Mouse (Mus musculus) CH12.LX (cell line): ENCODE results near the gene Plekhb1. TPM values are rescaled to one million over a fixed set of nuclear protein-coding genes. Genes with fewer than 3 reads are reported as not detected.

Experiments used
- DNase-seq: peaks from one replicate; pipeline ENCODE4 v3.0.0-alpha.2; 2013; ENCODE audit errors: extremely low read depth
- H3K27ac ChIP-seq: 2 replicates; pipeline ENCODE4 v1.5.1; 2012; ENCODE audit warnings: low read depth, mild to moderate bottlenecking, control low read depth, moderate library complexity; ENCODE audit not compliant: insufficient read depth
- H3K27me3 ChIP-seq: replicated peaks from 2 replicates; pipeline ENCODE3; 2012; ENCODE audit warnings: inconsistent platforms
- H3K36me3 ChIP-seq, 2 experiments: replicated peaks in 1 of 2; 2 replicates each; pipeline versions ENCODE3 to v1.6.1; 2012; ENCODE audit warnings: inconsistent platforms in 1 of 2, low read length in 1 of 2, mild to moderate bottlenecking in 1 of 2, mixed read lengths in 1 of 2, moderate library complexity in 1 of 2; ENCODE audit not compliant: control insufficient read depth in 1 of 2, insufficient read depth in 1 of 2
- H3K4me1 ChIP-seq, 2 experiments: 2 replicates each; pipeline ENCODE4 v1.6.1; 2012; ENCODE audit warnings: inconsistent platforms in 1 of 2, moderate library complexity in 1 of 2; ENCODE audit not compliant: insufficient read depth in 2 of 2, control insufficient read depth in 1 of 2
- H3K4me2 ChIP-seq: 2 replicates; pipeline ENCODE4 v1.6.1; 2012; ENCODE audit warnings: low read depth, mild to moderate bottlenecking, control low read depth; ENCODE audit not compliant: poor library complexity, insufficient read depth, severe bottlenecking
- H3K4me3 ChIP-seq, 3 experiments: fragments of 150-350 bp in 1 of 3; sonication (generic) in 1 of 3; replicated peaks in 1 of 3; 2 replicates each; pipeline versions ENCODE3 to v1.5.1; 2011 to 2012; ENCODE audit warnings: low read depth in 2 of 3, low read length in 2 of 3, mild to moderate bottlenecking in 2 of 3, moderate library complexity in 2 of 3, control low read depth in 1 of 3, improper control_type of control experiment in 1 of 3, inconsistent platforms in 1 of 3, mixed read lengths in 1 of 3; ENCODE audit not compliant: poor library complexity in 1 of 3
- H3K79me2 ChIP-seq: replicated peaks from 2 replicates; pipeline ENCODE4 v1.6.1; 2012; ENCODE audit warnings: mild to moderate bottlenecking, moderate library complexity; ENCODE audit not compliant: control insufficient read depth, poor library complexity, insufficient read depth, severe bottlenecking; ENCODE audit errors: extremely low read depth
- H3K9ac ChIP-seq: 2 replicates; pipeline ENCODE4 v1.6.1; 2012; ENCODE audit warnings: low read depth, mild to moderate bottlenecking, control low read depth, moderate library complexity; ENCODE audit not compliant: insufficient read depth
- H3K9me3 ChIP-seq: replicated peaks from 2 replicates; pipeline ENCODE3; 2012; ENCODE audit warnings: low read length, inconsistent platforms, mixed read lengths
- BHLHE40 ChIP-seq: IDR thresholded peaks from 2 replicates; pipeline ENCODE4 v1.6.1; 2011; ENCODE audit warnings: mild to moderate bottlenecking, low read depth, low read length, improper control_type of control experiment
- CHD1 ChIP-seq: IDR thresholded peaks from 2 replicates; pipeline ENCODE4 v1.6.1; 2012; ENCODE audit warnings: low read depth, low read length, improper control_type of control experiment, inconsistent platforms
- CHD2 ChIP-seq: IDR thresholded peaks from 2 replicates; pipeline ENCODE4 v1.6.1; 2011; ENCODE audit warnings: low read length, improper control_type of control experiment
- E2F4 ChIP-seq: IDR thresholded peaks from 2 replicates; pipeline ENCODE4 v1.6.1; 2011; ENCODE audit warnings: low read depth, low read length, improper control_type of control experiment; ENCODE audit not compliant: insufficient replicate concordance
- EP300 ChIP-seq: IDR thresholded peaks from 2 replicates; pipeline ENCODE4 v1.6.1; 2011; ENCODE audit warnings: low read length, improper control_type of control experiment
- HCFC1 ChIP-seq: IDR thresholded peaks from 2 replicates; pipeline ENCODE4 v1.6.1; 2012; ENCODE audit warnings: low read depth, mild to moderate bottlenecking, inconsistent platforms, low read length, improper control_type of control experiment
- IRF4 ChIP-seq: IDR thresholded peaks from 2 replicates; pipeline ENCODE4 v1.6.1; 2014; ENCODE audit warnings: low read depth, mild to moderate bottlenecking, inconsistent platforms, low read length, improper control_type of control experiment
- JUND ChIP-seq: conservative IDR thresholded peaks from 2 replicates; pipeline ENCODE4 v1.6.1; 2011; ENCODE audit warnings: low read depth, low read length, improper control_type of control experiment
- MAX ChIP-seq: IDR thresholded peaks from 2 replicates; pipeline ENCODE4 v1.6.1; 2011; ENCODE audit warnings: low read length, improper control_type of control experiment
- MXI1 ChIP-seq: IDR thresholded peaks from 2 replicates; pipeline ENCODE4 v1.6.1; 2011; ENCODE audit warnings: mild to moderate bottlenecking, low read depth, low read length, improper control_type of control experiment
- MYC ChIP-seq: IDR thresholded peaks from 2 replicates; pipeline ENCODE4 v1.6.1; 2011; ENCODE audit warnings: low read depth, mild to moderate bottlenecking, improper control_type of control experiment, low read length
- NELFE ChIP-seq: IDR thresholded peaks from 2 replicates; pipeline ENCODE4 v1.6.1; 2011; ENCODE audit warnings: low read depth, low read length, improper control_type of control experiment
- NRF1 ChIP-seq: IDR thresholded peaks from 2 replicates; pipeline ENCODE4 v1.6.1; 2014; ENCODE audit warnings: low read depth, mild to moderate bottlenecking, inconsistent platforms, low read length, improper control_type of control experiment, moderate library complexity
- POLR2A ChIP-seq: IDR thresholded peaks from 2 replicates; pipeline ENCODE4 v1.6.1; 2011; ENCODE audit warnings: low read depth, mild to moderate bottlenecking, improper control_type of control experiment, low read length
- POLR2AphosphoS2 ChIP-seq: IDR thresholded peaks from 2 replicates; pipeline ENCODE4 v1.6.1; 2011; ENCODE audit warnings: low read depth, low read length, improper control_type of control experiment
- RAD21 ChIP-seq: IDR thresholded peaks from 2 replicates; pipeline ENCODE4 v1.6.1; 2011; ENCODE audit warnings: low read depth, mild to moderate bottlenecking, low read length, improper control_type of control experiment, moderate library complexity
- RCOR1 ChIP-seq: conservative IDR thresholded peaks from 2 replicates; pipeline ENCODE4 v1.6.1; 2012; ENCODE audit warnings: low read depth, mild to moderate bottlenecking, inconsistent platforms, low read length, improper control_type of control experiment
- TCF12 ChIP-seq: IDR thresholded peaks from 2 replicates; pipeline ENCODE4 v1.6.1; 2014; ENCODE audit warnings: low read depth, mild to moderate bottlenecking, inconsistent platforms, low read length, improper control_type of control experiment
- UBTF ChIP-seq: IDR thresholded peaks from 2 replicates; pipeline ENCODE4 v1.6.1; 2012; ENCODE audit warnings: low read depth, mild to moderate bottlenecking, inconsistent platforms, low read length, improper control_type of control experiment, moderate library complexity
- USF1 ChIP-seq: IDR thresholded peaks from 2 replicates; pipeline ENCODE4 v1.6.1; 2014; ENCODE audit warnings: low read depth, mild to moderate bottlenecking, inconsistent platforms, low read length, improper control_type of control experiment
- ZMIZ1 ChIP-seq: IDR thresholded peaks from 2 replicates; pipeline ENCODE4 v1.6.1; 2012; ENCODE audit warnings: low read depth, mild to moderate bottlenecking, inconsistent platforms, low read length, improper control_type of control experiment
- dilution Hi-C: fragments of 300-500 bp; cut with MboI; formaldehyde crosslinking; loops from 2 replicates; pipeline ENCODE4 v1.14.3; 2020; ENCODE audit warnings: low sequenced_read_pairs; ENCODE audit not compliant: extremely low pct_unique_long_range_greater_than_20kb, extremely low pct_ligation_motif_present
- in situ Hi-C: fragments of 300-500 bp; cut with MboI; formaldehyde crosslinking; loops from 3 replicates; pipeline ENCODE4 v1.14.3; 2019; ENCODE audit warnings: low sequenced_read_pairs, low pct_ligation_motif_present, low pct_unique_long_range_greater_than_20kb, mixed read lengths
- polyA plus RNA-seq: library from polyadenylated mRNA; unstranded; fragments of >175 nt; gene quantifications from 2 replicates; pipeline ENCODE4 v1.2.1, GENCODE M21; 2012; ENCODE audit warnings: low read depth; ENCODE audit not compliant: insufficient read length
- total RNA-seq, 2 experiments: library from RNA; depleted of rRNA; stranded (reverse); fragments of 300-350 nt in 1 of 2; fragments of >200 nt in 1 of 2; gene quantifications; 2 replicates each; pipeline ENCODE4 v1.2.3; 2012 to 2014

The Plekhb1 gene
- total and polyA plus RNA-seq, 3 experiments: 0.04 TPM; not detected in 2

DNA sequence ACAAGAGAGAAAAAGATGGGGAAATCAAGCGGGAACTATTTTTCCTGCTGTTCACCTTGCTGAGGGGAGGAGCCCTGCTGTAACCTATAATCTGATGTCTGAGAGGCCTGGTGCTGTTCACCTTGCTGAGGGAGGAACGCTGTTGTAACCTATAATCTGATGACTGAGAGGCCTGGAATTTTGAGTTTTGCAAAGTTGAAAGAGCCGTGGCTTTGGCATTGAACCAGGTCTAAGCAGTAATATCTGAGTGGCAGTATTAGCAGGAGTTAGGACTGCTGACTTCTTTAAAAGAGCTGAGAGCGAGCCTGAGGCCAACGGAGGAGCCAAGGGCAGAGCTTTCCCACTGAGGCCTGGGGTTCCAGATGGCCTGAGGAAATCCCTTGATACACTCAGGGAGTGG lies 15.8 kb upstream of the Plekhb1 start:
- no peak overlapping the region for H3K27ac ChIP-seq
- no peaks in the 10 kb centered on the region for H3K79me2 ChIP-seq
- dilution Hi-C loops: no loop called here
- peaks cover 37% of the 10 kb centered on the region for H3K27me3 ChIP-seq
- H3K9ac ChIP-seq: no peak overlapping the region
- H3K4me3 ChIP-seq: no peak overlapping the region
- H3K4me2 ChIP-seq: no peak overlapping the region
- H3K9me3 ChIP-seq: no peaks in the 10 kb centered on the region
- in situ Hi-C loops: no loop called here
- 0 out of 4 replicates have a peak, but pooled peaks cover 0 to 3% of the 10 kb centered on the region in 2 experiments for H3K4me1 ChIP-seq
- TF ChIP-seq USF1: no peak
- TF ChIP-seq POLR2A: no peak
- no peak for TF ChIP-seq BHLHE40
- TF ChIP-seq HCFC1: no peak
- no peak for TF ChIP-seq JUND
- TF ChIP-seq UBTF: no peak
- no peak for TF ChIP-seq NRF1
- no peak for TF ChIP-seq RAD21
- no peak for TF ChIP-seq IRF4
- TF ChIP-seq EP300: no peak
- no peak for TF ChIP-seq CHD1
- no peak for TF ChIP-seq MXI1
- no peak for TF ChIP-seq E2F4
- no peak for TF ChIP-seq NELFE
- TF ChIP-seq POLR2AphosphoS2: no peak
- TF ChIP-seq, all 38 proteins: peak for 0
- no peaks in the 10 kb centered on the region for H3K36me3 ChIP-seq
- DNase-seq: no peak

DNA sequence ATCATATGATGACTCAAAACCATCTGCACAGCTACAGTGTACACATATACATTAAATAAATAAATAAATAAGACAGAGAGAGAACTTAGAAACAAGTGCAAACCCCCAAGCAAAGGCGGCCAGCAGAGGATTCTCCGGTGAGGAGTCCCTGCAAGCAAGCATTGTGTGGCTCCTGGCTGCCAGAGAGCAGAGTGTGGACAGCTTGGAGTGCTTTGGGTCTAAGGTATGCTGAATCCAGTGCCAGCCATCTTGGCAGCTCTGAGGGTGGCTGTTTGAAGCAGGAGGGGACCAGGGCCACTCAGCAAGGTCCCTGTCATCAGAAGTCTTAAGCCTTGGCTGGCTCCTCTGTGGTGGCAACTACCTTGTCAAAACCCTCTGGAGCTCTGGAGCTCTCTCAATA lies 12.7 kb upstream of the Plekhb1 start:
- TF ChIP-seq CHD2 (no peak), HCFC1 (no peak), MYC (no peak), RAD21 (no peak), ZMIZ1 (no peak), EP300 (no peak), USF1 (no peak), BHLHE40 (no peak), NELFE (no peak), RCOR1 (no peak), MAX (no peak), TCF12 (no peak)
- Histone ChIP-seq H3K9ac (no peak overlapping the region), H3K27ac (no peak overlapping the region), H3K27me3 (peaks cover 55% of the 10 kb centered on the region), H3K79me2 (no peaks in the 10 kb centered on the region), H3K36me3 (no peaks in the 10 kb centered on the region), H3K4me1 (0 out of 4 replicates have a peak, but pooled peaks cover 0 to 3% of the 10 kb centered on the region in 2 experiments), H3K4me3 (no peak overlapping the region), H3K4me2 (no peak overlapping the region), H3K9me3 (no peaks in the 10 kb centered on the region)
- dilution Hi-C loops (no loop called here), in situ Hi-C loops (no loop called here)
- DNase-seq: no peak
